Mouse (Mus musculus): ENCODE results near the gene Ccdc33. TPM values are rescaled to one million over a fixed set of nuclear protein-coding genes. Genes with fewer than 3 reads are reported as not detected.

The Ccdc33 gene
- polyA plus RNA-seq, 1 experiment from 2014 or later, result 1.5 TPM

DNA sequence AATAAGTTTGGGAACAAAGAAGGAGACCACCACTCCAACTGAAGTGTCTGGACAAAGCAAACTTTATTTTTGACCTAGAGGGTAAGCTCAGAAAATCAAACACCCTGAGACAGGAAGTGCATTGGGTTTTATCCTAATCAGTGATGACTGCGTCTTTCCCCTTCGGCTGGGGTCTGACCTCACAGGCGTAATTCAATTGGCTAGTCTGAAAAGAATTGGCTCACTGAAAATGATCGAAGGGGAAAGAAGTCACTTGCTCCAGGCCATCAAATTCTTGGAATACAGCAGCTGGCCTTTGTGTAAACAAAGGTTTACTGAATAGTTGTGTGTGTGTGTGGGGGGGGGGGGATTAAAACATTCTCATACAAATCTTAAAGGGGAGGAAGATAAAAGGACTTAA is 7.2 kb upstream of the Ccdc33 start:
- H3K4me3 ChIP-seq (replicated peaks), result no peak overlapping the region
- H3K4me2 ChIP-seq, result no peak overlapping the region
- H3K9me3 ChIP-seq, result no peaks in the 10 kb centered on the region
- H3K27me3 ChIP-seq, result no peaks in the 10 kb centered on the region; the same call in none of the 2 replicates
- peaks cover 50% of the 10 kb centered on the region for H3K4me1 ChIP-seq
- H3K36me3 ChIP-seq (replicated peaks), result no peaks in the 10 kb centered on the region
- H3K9ac ChIP-seq, result no peak overlapping the region
- WGBS, result 23% methylated on average over 4 of the region's 4 CpGs
- ATAC-seq (ENCODE audit: low FRiP score), result no peak
- H3K27ac ChIP-seq, result no peak overlapping the region

DNA sequence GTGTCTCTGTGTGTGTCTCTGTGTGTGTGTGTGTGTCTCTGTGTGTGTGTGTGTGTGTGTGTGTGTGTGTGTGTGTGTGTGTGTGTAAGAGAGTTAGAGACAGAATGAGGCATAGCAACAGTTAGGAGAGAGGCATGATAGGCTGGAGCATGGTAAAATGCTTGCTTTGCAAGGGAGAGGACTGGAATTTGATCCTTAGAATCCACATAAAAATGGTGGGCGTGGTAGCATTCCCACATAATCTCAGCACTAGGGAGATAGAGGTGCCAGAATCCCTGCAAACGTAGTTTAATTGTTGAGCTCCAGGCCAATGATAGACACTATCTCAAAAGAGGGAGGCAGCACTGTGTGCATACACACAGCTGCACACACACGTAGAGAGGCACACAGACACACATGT is 6.5 kb upstream of the Ccdc33 start:
- Histone ChIP-seq H3K4me1 (peaks cover 49% of the 10 kb centered on the region), H3K9me3 (no peaks in the 10 kb centered on the region), H3K36me3 (replicated peaks) (no peaks in the 10 kb centered on the region), H3K4me3 (replicated peaks) (no peak overlapping the region), H3K27me3 (no peaks in the 10 kb centered on the region; the same call in none of the 2 replicates), H3K4me2 (no peak overlapping the region), H3K27ac (no peak overlapping the region), H3K9ac (no peak overlapping the region)
- ATAC-seq (ENCODE audit: low FRiP score), result no peak
- WGBS, result 44% methylated on average over 3 of the region's 3 CpGs

DNA sequence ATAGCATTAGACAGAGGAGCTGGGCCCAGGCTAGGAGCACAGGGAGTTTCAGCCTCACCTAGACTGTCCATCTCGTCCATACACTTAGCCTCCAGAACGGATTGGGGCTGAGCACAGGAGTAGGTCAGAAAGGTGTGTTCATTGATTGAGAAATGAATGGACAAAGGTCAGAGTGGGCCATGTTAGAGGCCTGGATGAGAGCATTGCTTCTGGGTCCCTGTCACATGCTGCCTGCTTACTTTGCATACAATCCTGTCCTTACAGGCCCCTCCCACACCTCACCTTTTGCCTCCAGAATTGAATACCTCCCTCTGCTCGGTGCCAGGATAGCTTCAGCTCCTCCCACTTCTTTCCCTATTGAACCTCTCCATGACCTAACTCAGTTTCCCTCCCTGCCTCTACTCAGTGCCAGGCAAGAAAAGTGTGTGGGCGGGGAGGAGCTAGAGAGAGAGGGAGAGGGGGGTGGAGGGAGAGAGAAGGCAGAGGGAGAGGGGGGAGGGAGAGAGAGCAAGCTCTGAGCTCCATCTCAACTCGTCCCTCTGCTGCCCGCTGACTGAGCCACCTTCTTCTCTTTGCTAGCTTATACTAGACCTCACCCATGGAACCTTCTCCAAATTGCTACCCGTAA is 2.5 kb downstream of the Ccdc33 start:
- Histone ChIP-seq H3K9ac (no peak overlapping the region), H3K27me3 (peaks cover 27% of the 10 kb centered on the region; the same call in 1 of the 2 replicates), H3K27ac (peak overlapping the region; percentile 99), H3K4me2 (no peak overlapping the region; the same call in 1 of the 2 replicates), H3K36me3 (replicated peaks) (no peaks in the 10 kb centered on the region), H3K4me3 (replicated peaks) (no peak overlapping the region), H3K9me3 (no peaks in the 10 kb centered on the region), H3K4me1 (peaks cover 74% of the 10 kb centered on the region)
- 23% methylated on average over 7 of the region's 7 CpGs for WGBS
- ATAC-seq (ENCODE audit: low FRiP score), result no peak

DNA sequence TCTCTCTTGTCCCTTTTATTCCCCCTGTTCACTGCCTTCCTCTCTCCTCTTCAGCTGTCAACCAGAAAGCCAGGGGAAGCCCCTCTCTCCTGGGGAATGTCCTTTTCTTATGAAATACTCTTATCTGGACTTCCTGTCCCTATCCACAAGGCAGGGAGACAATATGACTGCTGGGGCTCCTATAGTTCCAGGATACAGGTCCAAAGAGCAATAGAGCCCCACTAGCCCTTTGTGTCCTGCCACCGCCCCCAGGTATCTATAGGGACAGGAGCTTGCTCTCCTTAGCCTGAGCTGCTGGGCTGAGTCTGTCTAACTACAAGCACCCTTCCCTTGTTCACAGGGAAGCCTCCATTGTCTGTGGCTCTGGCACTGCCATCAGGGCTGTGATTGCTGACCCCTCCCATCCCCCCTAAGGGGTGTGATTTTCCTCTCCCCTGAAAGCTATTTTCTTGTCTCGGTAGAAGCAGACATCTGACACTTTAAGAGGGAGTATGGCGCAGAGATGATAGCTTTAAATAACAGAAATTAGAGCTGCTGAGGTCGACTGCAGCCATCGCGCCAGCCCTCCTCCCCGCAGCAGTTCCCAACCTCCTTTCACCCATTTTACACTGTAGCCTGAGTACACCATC is 3.2 kb downstream of the Ccdc33 start:
- H3K9ac ChIP-seq, result no peak overlapping the region
- peaks cover 81% of the 10 kb centered on the region for H3K4me1 ChIP-seq

DNA sequence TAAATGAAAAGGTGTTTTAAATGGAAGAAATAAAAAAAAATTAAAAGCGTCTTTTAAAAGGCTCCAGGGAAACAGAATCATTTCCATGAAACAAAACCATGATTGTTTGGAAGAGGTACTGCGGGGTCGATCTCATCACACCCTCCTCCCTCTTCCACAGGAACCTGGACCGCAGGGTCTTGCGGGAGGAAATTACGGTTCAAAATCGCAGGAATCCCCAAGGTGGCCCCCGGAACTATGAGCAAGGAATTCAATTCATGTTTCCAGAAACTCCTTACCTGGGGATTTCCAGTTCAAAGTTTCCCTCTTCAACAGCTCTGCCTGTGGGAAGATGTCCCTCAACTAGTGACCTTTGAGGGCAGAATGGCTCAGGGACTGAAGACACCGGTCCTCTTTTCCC is 4.6 kb downstream of the Ccdc33 start:
- peaks cover 83% of the 10 kb centered on the region for H3K4me1 ChIP-seq
- ATAC-seq (ENCODE audit: low FRiP score), result no peak
- peak overlapping the region; percentile 99 for H3K27ac ChIP-seq
- H3K4me2 ChIP-seq, result peak overlapping the region; percentile 53
- 3% methylated on average over 9 of the region's 9 CpGs for WGBS
- peaks cover 37% of the 10 kb centered on the region; the same call in 1 of the 2 replicates for H3K27me3 ChIP-seq
- no peaks in the 10 kb centered on the region for H3K9me3 ChIP-seq
- H3K36me3 ChIP-seq (replicated peaks), result no peaks in the 10 kb centered on the region
- H3K4me3 ChIP-seq (replicated peaks), result 0 out of 2 replicates have a peak overlapping the region, but pooled peaks have one; percentile 31
- peak overlapping the region; percentile 25; the same call in 1 of the 2 replicates for H3K9ac ChIP-seq

More for the DNA sequence above, 3.2 kb downstream of the Ccdc33 start:
- no peaks in the 10 kb centered on the region for H3K36me3 ChIP-seq (replicated peaks)
- peak overlapping the region; percentile 99 for H3K27ac ChIP-seq
- ATAC-seq (ENCODE audit: low FRiP score), result peak; percentile 33
- H3K4me2 ChIP-seq, result no peak overlapping the region
- H3K9me3 ChIP-seq, result no peaks in the 10 kb centered on the region
- H3K27me3 ChIP-seq, result peaks cover 34% of the 10 kb centered on the region; the same call in 1 of the 2 replicates
- WGBS, result 29% methylated on average over 7 of the region's 7 CpGs
- H3K4me3 ChIP-seq (replicated peaks), result no peak overlapping the region

DNA sequence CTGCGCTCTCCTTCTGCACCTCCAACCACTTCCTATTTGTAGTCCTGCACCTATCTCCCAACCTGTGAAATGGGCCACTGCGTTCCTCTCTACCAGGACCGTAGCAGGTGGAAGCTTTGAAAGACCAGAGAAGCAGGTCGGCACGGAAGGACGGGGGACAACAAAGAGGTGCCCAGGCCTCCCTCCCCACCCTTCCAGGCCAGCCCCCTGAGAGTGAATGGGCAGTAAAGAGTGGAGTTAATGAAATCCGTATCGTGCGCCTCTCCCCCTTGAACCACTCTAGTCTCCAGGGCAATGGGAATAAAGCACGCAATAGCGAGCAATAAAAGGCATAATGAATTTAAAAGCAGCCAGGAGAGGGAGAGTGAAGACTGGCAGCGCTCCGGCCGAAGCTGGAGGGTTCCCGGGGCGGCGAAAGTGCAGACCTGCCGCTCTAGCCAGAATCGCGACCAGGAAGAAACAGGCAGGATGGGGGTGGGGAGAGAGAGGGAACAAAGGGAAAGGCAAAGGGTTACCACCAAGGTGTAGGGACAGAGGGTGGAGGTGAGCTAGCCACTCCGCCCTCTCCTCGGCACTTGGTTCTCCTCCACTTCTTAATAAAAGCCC is 5.2 kb downstream of the Ccdc33 start:
- Histone ChIP-seq H3K4me3 (replicated peaks) (peak overlapping the region; percentile 31), H3K4me1 (peaks cover 79% of the 10 kb centered on the region), H3K27ac (peak overlapping the region; percentile 99), H3K4me2 (peak overlapping the region; percentile 53), H3K9ac (peak overlapping the region; percentile 56), H3K27me3 (peaks cover 37% of the 10 kb centered on the region; the same call in 1 of the 2 replicates), H3K36me3 (replicated peaks) (no peaks in the 10 kb centered on the region), H3K9me3 (no peaks in the 10 kb centered on the region)
- under 1% methylated on average over 22 of the region's 22 CpGs for WGBS
- ATAC-seq (ENCODE audit: low FRiP score), result peak; percentile 34

DNA sequence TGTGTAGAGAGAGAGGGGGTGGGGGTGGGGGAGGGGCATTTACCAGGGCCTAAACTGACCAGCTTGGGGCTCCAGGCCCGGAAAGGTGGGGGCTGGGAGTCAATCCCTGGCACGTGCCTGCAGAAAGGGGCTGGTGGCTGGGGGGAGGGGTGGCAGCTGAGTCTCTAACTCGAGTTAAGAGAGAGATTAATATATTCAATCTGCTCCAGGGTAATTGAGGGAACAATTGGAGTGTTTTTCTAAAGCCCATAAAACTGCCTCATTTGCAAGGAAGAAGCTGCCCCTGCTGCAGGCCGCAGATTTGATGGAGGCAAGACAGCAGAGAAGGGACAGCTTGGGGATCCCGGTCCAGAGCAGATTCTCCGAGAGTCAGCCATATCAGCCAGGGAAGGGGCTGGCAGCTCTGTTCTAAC is 5.8 kb downstream of the Ccdc33 start:
- H3K27me3 ChIP-seq, result peaks cover 37% of the 10 kb centered on the region; the same call in 1 of the 2 replicates
- peak overlapping the region; percentile 99 for H3K27ac ChIP-seq
- peak overlapping the region; percentile 31 for H3K4me3 ChIP-seq (replicated peaks)
- peak overlapping the region; percentile 56 for H3K9ac ChIP-seq
- no peaks in the 10 kb centered on the region for H3K9me3 ChIP-seq
- H3K4me1 ChIP-seq, result peaks cover 79% of the 10 kb centered on the region
- H3K36me3 ChIP-seq (replicated peaks), result no peaks in the 10 kb centered on the region
- peak; percentile 77 for ATAC-seq (ENCODE audit: low FRiP score)
- 1% methylated on average over 6 of the region's 6 CpGs for WGBS
- H3K4me2 ChIP-seq, result peak overlapping the region; percentile 53

DNA sequence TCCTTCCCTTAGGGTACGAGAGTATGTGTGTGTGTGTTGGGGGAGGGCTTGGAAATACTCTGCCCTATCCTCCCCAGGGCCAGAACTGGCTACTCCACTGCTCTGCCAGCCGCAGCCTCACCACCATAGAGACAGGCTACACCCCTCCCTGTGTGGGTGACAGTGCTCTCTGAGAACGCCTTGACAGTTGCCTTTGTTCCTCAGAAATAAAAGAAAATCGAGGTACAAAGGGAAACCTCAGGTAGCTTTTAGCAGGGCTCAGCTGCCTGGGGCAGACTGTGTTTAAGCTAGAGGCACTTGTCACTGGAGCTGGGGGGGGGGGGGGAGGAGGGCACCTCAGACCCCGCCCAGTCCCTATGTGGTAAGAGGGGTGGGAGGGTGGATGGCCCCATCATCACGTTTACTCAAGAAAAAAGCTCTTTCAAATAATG is 6.3 kb downstream of the Ccdc33 start:
- H3K4me1 ChIP-seq, result peaks cover 81% of the 10 kb centered on the region
- H3K27me3 ChIP-seq, result peaks cover 35% of the 10 kb centered on the region; the same call in 1 of the 2 replicates
- H3K27ac ChIP-seq, result peak overlapping the region; percentile 99
- no peaks in the 10 kb centered on the region for H3K9me3 ChIP-seq
- WGBS, result 2% methylated on average over 5 of the region's 6 CpGs
- H3K4me2 ChIP-seq, result peak overlapping the region; percentile 53
- peak overlapping the region; percentile 56 for H3K9ac ChIP-seq
- H3K4me3 ChIP-seq (replicated peaks), result no peak overlapping the region
- peak; percentile 76 for ATAC-seq (ENCODE audit: low FRiP score)
- H3K36me3 ChIP-seq (replicated peaks), result no peaks in the 10 kb centered on the region

DNA sequence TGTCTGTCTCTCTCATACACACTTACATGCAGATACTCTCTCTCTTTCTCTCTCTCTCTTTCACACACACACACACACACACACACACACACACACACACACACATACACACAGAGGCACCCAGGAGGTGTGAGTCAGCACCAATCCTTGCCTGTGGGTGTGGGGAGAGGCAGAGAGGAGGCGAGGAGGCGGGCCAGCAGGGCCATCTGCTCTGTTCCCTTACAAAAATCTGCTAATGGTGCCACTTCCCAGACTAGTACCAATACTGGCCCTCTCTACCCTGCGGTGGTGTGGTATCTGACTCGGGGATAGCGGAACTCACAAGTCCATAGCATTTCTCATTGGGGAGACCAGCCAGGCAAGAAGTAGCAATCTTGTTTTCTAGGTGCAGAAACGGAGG is 7.2 kb downstream of the Ccdc33 start:
- Histone ChIP-seq H3K4me2 (peak overlapping the region; percentile 53; the same call in 1 of the 2 replicates), H3K9ac (0 out of 2 replicates have a peak overlapping the region, but pooled peaks have one; percentile 21)

DNA sequence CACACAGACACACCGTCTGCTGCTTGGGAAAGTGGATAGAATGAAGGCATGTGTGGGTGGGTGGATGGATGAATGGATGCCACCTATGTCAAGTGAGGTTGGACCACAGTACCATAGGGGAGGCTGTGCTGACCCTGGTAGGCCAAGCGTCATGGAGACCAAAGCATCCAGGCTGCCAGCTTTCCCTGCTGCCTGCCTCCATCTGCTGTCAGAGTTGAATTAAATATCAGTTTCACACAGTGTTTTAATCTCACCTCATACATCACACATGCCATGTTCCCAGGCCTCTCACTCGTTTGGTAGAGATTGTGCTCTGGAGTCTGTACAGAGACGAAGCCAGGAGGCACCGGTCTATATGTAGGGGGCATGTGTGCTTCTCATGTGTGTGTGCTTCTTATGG is 7.8 kb downstream of the Ccdc33 start:
- no peaks in the 10 kb centered on the region for H3K9me3 ChIP-seq
- no peak overlapping the region for H3K4me2 ChIP-seq
- no peak for ATAC-seq (ENCODE audit: low FRiP score)
- no peak overlapping the region for H3K9ac ChIP-seq
- H3K36me3 ChIP-seq (replicated peaks), result no peaks in the 10 kb centered on the region
- peaks cover 25% of the 10 kb centered on the region; the same call in 1 of the 2 replicates for H3K27me3 ChIP-seq
- H3K4me3 ChIP-seq (replicated peaks), result no peak overlapping the region
- H3K27ac ChIP-seq, result peak overlapping the region; percentile 99
- 78% methylated on average over 5 of the region's 5 CpGs for WGBS
- H3K4me1 ChIP-seq, result peaks cover 79% of the 10 kb centered on the region

More for the DNA sequence above, 7.2 kb downstream of the Ccdc33 start:
- Histone ChIP-seq H3K9me3 (no peaks in the 10 kb centered on the region), H3K4me1 (peaks cover 79% of the 10 kb centered on the region), H3K27ac (peak overlapping the region; percentile 99), H3K36me3 (replicated peaks) (no peaks in the 10 kb centered on the region), H3K27me3 (peaks cover 30% of the 10 kb centered on the region; the same call in 1 of the 2 replicates), H3K4me3 (replicated peaks) (no peak overlapping the region)
- 42% methylated on average over 6 of the region's 6 CpGs for WGBS
- ATAC-seq (ENCODE audit: low FRiP score), result peak; percentile 15; the same call in 1 of the 2 replicates

DNA sequence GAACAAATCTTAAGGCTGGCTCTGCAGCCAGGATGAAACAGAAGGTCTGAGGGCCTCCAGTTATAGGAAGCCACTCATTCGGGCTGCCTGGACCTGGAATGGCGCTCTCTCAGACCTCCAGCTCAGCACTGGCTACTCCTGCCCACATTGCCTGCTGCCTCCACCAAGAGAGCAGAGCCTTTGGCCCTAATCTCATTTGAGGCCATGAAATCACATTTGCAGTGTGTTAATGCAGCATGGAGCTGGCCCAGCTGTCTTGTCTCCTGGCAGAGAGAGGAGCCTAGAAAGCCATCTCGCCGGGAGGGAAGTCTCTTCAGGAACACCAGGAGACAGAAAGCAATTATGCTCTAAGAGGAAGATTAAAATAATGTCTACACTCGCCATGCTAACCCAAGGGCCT is 11.1 kb downstream of the Ccdc33 start:
- Histone ChIP-seq H3K9me3 (no peaks in the 10 kb centered on the region), H3K36me3 (replicated peaks) (no peaks in the 10 kb centered on the region), H3K27ac (peak overlapping the region; percentile 47), H3K4me1 (peaks cover 63% of the 10 kb centered on the region), H3K27me3 (0 out of 2 replicates have a peak, but pooled peaks cover 13% of the 10 kb centered on the region), H3K4me3 (replicated peaks) (no peak overlapping the region), H3K4me2 (no peak overlapping the region), H3K9ac (no peak overlapping the region)
- 56% methylated on average over 5 of the region's 5 CpGs for WGBS
- ATAC-seq (ENCODE audit: low FRiP score), result no peak

DNA sequence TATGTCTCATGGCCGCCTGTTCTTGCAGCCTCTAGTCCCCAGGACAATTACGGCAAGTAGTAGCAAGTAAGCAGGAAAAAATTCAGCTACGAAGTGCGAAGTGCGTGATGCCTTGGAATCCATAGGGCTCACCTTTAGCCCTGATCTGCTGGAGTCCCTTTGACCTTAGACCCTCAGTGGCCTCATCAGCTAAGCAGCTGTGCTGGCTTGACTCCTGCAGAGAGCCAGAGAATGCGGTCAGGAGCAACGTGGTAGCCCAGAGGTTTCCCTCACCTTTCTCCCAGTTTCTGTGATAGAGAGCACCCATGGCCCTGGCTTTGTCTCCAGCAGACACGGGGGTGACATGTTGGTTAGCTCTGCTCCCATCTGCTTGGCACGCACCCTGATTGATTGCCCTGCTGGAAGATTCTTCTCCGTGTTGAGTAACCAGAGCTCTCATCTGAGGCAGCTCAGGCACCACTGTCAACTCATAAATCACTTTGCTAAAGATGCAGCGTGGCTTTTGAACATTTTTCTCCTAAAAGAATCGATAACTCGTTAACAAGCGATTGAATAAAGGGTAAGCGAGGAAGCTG is 12.9 kb downstream of the Ccdc33 start:
- no peak overlapping the region for H3K9ac ChIP-seq
- 70% methylated on average over 15 of the region's 15 CpGs for WGBS
- 0 out of 2 replicates have a peak, but pooled peaks cover 5% of the 10 kb centered on the region for H3K27me3 ChIP-seq
- no peak overlapping the region for H3K4me2 ChIP-seq
- H3K27ac ChIP-seq, result no peak overlapping the region
- no peaks in the 10 kb centered on the region for H3K36me3 ChIP-seq (replicated peaks)
- no peaks in the 10 kb centered on the region for H3K9me3 ChIP-seq
- no peak for ATAC-seq (ENCODE audit: low FRiP score)
- H3K4me1 ChIP-seq, result peaks cover 60% of the 10 kb centered on the region
- no peak overlapping the region for H3K4me3 ChIP-seq (replicated peaks)
